Mouse (Mus musculus) heart, postnatal 36 days (tissue): ENCODE data around the gene Gstk1. TPM values are rescaled to one million over a fixed set of nuclear protein-coding genes. Genes with fewer than 3 reads are reported as not detected.
A peak's percentile ranks its signal among the peaks of the same experiment; 100 is the strongest.

Experiments used
- DNase-seq, 2 experiments: peaks; one replicate each; pipeline ENCODE4 v3.0.0; 2021 to 2022
- intact Hi-C: fragments of 180-260 bp; cut with DNase I; formaldehyde crosslinking; loops from one replicate; pipeline ENCODE4 v1.15.1; 2025
- total RNA-seq, 2 experiments: library from RNA; stranded (reverse); gene quantifications; 2 replicates each; pipeline ENCODE4 v1.2.3; 2021

Gstk1 gene
- total RNA-seq: 100 to 1,000 TPM; 135 to 146 TPM

GRCm38 (mm10) chr6:42245711-42246353, at the start of gene Gstk1:
Gstk1 (plus strand) TSS chr6:42245935.
- DNase-seq: peak; percentile 80
- intact Hi-C loops: loop anchor here (2.0 kb wide), 1 partner anchor 19 kb away; the partner anchor contains the start of gene Casp2

- DNase-seq: no peak
- intact Hi-C loops: no loop called here
Observed at GRCm38 (mm10) chr6:42197710-42198109, 48.0 kb upstream of the Gstk1 start.

GRCm38 (mm10) chr6:42199498-42199897, 46.2 kb upstream of the Gstk1 start:
- intact Hi-C loops: no loop called here
- DNase-seq: no peak

GRCm38 (mm10) chr6:42215028-42215427, 30.7 kb upstream of the Gstk1 start, which contains the start of gene Tas2r144:
Tas2r144 (plus strand) TSS chr6:42215328.
- no peak for DNase-seq
- intact Hi-C loops: no loop called here

- intact Hi-C loops: no loop called here
- DNase-seq: no peak
Observed at GRCm38 (mm10) chr6:42222286-42222685, 23.4 kb upstream of the Gstk1 start.

- intact Hi-C loops: loop anchor here (5.0 kb wide), 2 partner anchors 157 to 637 kb away; no protein-coding TSS in a partner anchor
- DNase-seq: no peak
Observed at GRCm38 (mm10) chr6:42225046-42225445, 20.7 kb upstream of the Gstk1 start.

GRCm38 (mm10) chr6:42227240-42228101, 18.3 kb upstream of the Gstk1 start:
- DNase-seq: peak; percentile 69 to 79
- intact Hi-C loops: loop anchor here (1.0 to 5.0 kb wide), 5 partner anchors 30 to 635 kb away; partner anchors contain the start of gene Casp2

- DNase-seq: no peak
- intact Hi-C loops: loop anchor here (1.0 to 5.0 kb wide), 3 partner anchors 96 to 633 kb away; no protein-coding TSS in a partner anchor
Observed at GRCm38 (mm10) chr6:42229610-42230009, 16.1 kb upstream of the Gstk1 start.

GRCm38 (mm10) chr6:42231191-42231590, 14.5 kb upstream of the Gstk1 start:
- intact Hi-C loops: no loop called here

GRCm38 (mm10) chr6:42237276-42237805, 8.4 kb upstream of the Gstk1 start:
- intact Hi-C loops: no loop called here
- DNase-seq: no peak

More at GRCm38 (mm10) chr6:42231191-42231590, 14.5 kb upstream of the Gstk1 start:
- no peak for DNase-seq

- intact Hi-C loops: no loop called here
- DNase-seq: no peak
Observed at GRCm38 (mm10) chr6:42241311-42242045, 4.3 kb upstream of the Gstk1 start.

- intact Hi-C loops: loop anchor here (2.0 kb wide), 1 partner anchor 18 kb away; the partner anchor contains the start of gene Casp2
- DNase-seq: no peak
Observed at GRCm38 (mm10) chr6:42247173-42247572, 1.4 kb downstream of the Gstk1 start.

- DNase-seq: no peak
- intact Hi-C loops: loop anchor here (2.0 kb wide), 1 partner anchor 17 kb away; the partner anchor contains the start of gene Casp2
Observed at GRCm38 (mm10) chr6:42247981-42248380, 2.2 kb downstream of the Gstk1 start.

- DNase-seq: no peak
- intact Hi-C loops: no loop called here
Observed at GRCm38 (mm10) chr6:42251791-42252190, 6.1 kb downstream of the Gstk1 start.

GRCm38 (mm10) chr6:42253103-42253502, 7.4 kb downstream of the Gstk1 start:
- DNase-seq: no peak
- intact Hi-C loops: no loop called here

- intact Hi-C loops: loop anchor here (1.0 kb wide), 1 partner anchor 30 kb away; no protein-coding TSS in a partner anchor
- peak; percentile 48 to 59 for DNase-seq
Observed at GRCm38 (mm10) chr6:42257303-42257863, 11.6 kb downstream of the Gstk1 start.

GRCm38 (mm10) chr6:42260430-42260829, 14.7 kb downstream of the Gstk1 start:
- DNase-seq: no peak
- intact Hi-C loops: no loop called here

- no peak for DNase-seq
- intact Hi-C loops: no loop called here
Observed at GRCm38 (mm10) chr6:42261524-42262170, 15.9 kb downstream of the Gstk1 start, which contains the start of gene Tmem139. Tmem139 (plus strand) TSS chr6:42261970.

- DNase-seq: peak; percentile 95 to 97
- intact Hi-C loops: loop anchor here (1.0 to 2.0 kb wide), 2 partner anchors 18 to 36 kb away; no protein-coding TSS in a partner anchor
Observed at GRCm38 (mm10) chr6:42264626-42265312, 19.0 kb downstream of the Gstk1 start, which contains the start of gene Casp2. Casp2 (plus strand) TSS chr6:42264985.
